ENCODE assay signal across 9 mouse cellular contexts in genomic region chr12:100957257-100957656, GRCm38 (mm10). TPM values are rescaled to one million over a fixed set of nuclear protein-coding genes. Genes with fewer than 3 reads are reported as not detected.
DNase-seq lines count a peak whose midpoint lies in the region; ATAC-seq and TF ChIP-seq lines count a peak whose summit lies in the region.
"Had no signal": no experiment of that assay in that cellular context is flagged by ENCODE, and none has a peak within 500 bp of the region (broad histone marks: within the 10 kb centered on the region; RNA-seq: fewer than 3 reads in every experiment).

No protein-coding gene starts in this region.

- H3K9me3 ChIP-seq in stomach, embryonic 15.5 days = no peaks in the 10 kb centered on the region
- no peaks in the 10 kb centered on the region for H3K9me3 ChIP-seq in stomach, postnatal 0 days (ENCODE audit: control insufficient read depth, low read length)
- no peaks in the 10 kb centered on the region for H3K9me3 ChIP-seq in hindbrain, embryonic 13.5 days
- H3K9me3 ChIP-seq in midbrain, embryonic 12.5 days = no peaks in the 10 kb centered on the region
- H3K9me3 ChIP-seq: heart, embryonic 15.5 days had no signal

- no peak overlapping the region for H3K4me2 ChIP-seq in stomach, embryonic 15.5 days
- no peak overlapping the region for H3K4me2 ChIP-seq in stomach, postnatal 0 days (replicated peaks; ENCODE audit: low read depth)
- H3K4me2 ChIP-seq in hindbrain, embryonic 13.5 days = no peak overlapping the region
- no peak overlapping the region for H3K4me2 ChIP-seq in midbrain, embryonic 12.5 days (replicated peaks)
- H3K4me2 ChIP-seq: heart, embryonic 15.5 days had no signal

- no peak for DNase-seq in stomach, postnatal 0 days (ENCODE audit: low spot score)
- DNase-seq in right cerebral cortex, postnatal 4 days = no peak
- DNase-seq in left cerebral cortex, adult 9 months (ENCODE audit: low spot score in 2 of 2) = no peak
- DNase-seq: retina, postnatal 1 day had no signal

- no peak for TF ChIP-seq CTCF in stomach, postnatal 0 days (IDR thresholded peaks at IDR 0.05; ENCODE audit: low read depth)

- no peak overlapping the region for H3K4me3 ChIP-seq in stomach, embryonic 15.5 days (replicated peaks)
- no peak overlapping the region for H3K4me3 ChIP-seq in stomach, postnatal 0 days (ENCODE audit: low read depth, low read length)
- H3K4me3 ChIP-seq in hindbrain, embryonic 13.5 days = no peak overlapping the region
- H3K4me3 ChIP-seq in midbrain, embryonic 12.5 days = no peak overlapping the region
- H3K4me3 ChIP-seq: heart, embryonic 15.5 days had no signal

- TF ChIP-seq EP300 in stomach, postnatal 0 days (optimal IDR thresholded peaks at IDR 0.05) = no peak

- peak overlapping the region; percentile 3; the same call in 1 of the 2 replicates for H3K27ac ChIP-seq in stomach, embryonic 15.5 days
- H3K27ac ChIP-seq in stomach, postnatal 0 days (replicated peaks) = no peak overlapping the region; the same call in 1 of the 2 replicates
- peak overlapping the region; percentile 77 for H3K27ac ChIP-seq in hindbrain, embryonic 13.5 days
- H3K27ac ChIP-seq in midbrain, embryonic 12.5 days (replicated peaks) = peak overlapping the region; percentile 55
- H3K27ac ChIP-seq: heart, embryonic 15.5 days had no signal

- H3K4me1 ChIP-seq in stomach, embryonic 15.5 days = peaks cover 25% of the 10 kb centered on the region
- peaks cover 7% of the 10 kb centered on the region for H3K4me1 ChIP-seq in stomach, postnatal 0 days (replicated peaks; ENCODE audit: control insufficient read depth, insufficient read depth)
- H3K4me1 ChIP-seq in hindbrain, embryonic 13.5 days (replicated peaks) = peaks cover 46% of the 10 kb centered on the region
- peaks cover 38% of the 10 kb centered on the region for H3K4me1 ChIP-seq in midbrain, embryonic 12.5 days

- H3K9ac ChIP-seq in stomach, embryonic 15.5 days = no peak overlapping the region
- no peak overlapping the region for H3K9ac ChIP-seq in stomach, postnatal 0 days (ENCODE audit: low read length)
- peak overlapping the region; percentile 46; the same call in 1 of the 2 replicates for H3K9ac ChIP-seq in hindbrain, embryonic 13.5 days
- peak overlapping the region; percentile 11; the same call in 1 of the 2 replicates for H3K9ac ChIP-seq in midbrain, embryonic 12.5 days (replicated peaks)
- H3K9ac ChIP-seq: heart, embryonic 15.5 days had no signal

- no peak for ATAC-seq in stomach, embryonic 15.5 days (ENCODE audit: insufficient read depth, low FRiP score, low read depth)
- no peak for ATAC-seq in stomach, postnatal 0 days (ENCODE audit: low FRiP score, low TSS enrichment)
- 0 out of 2 replicates have a peak, but pooled peaks have one; percentile 8 for ATAC-seq in hindbrain, embryonic 13.5 days (ENCODE audit: low FRiP score)
- ATAC-seq in midbrain, embryonic 12.5 days (ENCODE audit: low FRiP score, low read depth) = no peak
- ATAC-seq in erythroid progenitor cell, adult 5-6 weeks (replicated peaks; ENCODE audit: low FRiP score, poor library complexity, severe bottlenecking) = no peak

- H3K36me3 ChIP-seq in stomach, embryonic 15.5 days = no peaks in the 10 kb centered on the region
- H3K36me3 ChIP-seq in stomach, postnatal 0 days (ENCODE audit: control insufficient read depth, insufficient read depth, low read length) = no peaks in the 10 kb centered on the region
- H3K36me3 ChIP-seq in hindbrain, embryonic 13.5 days = no peaks in the 10 kb centered on the region
- peaks cover 21% of the 10 kb centered on the region; the same call in 1 of the 2 replicates for H3K36me3 ChIP-seq in midbrain, embryonic 12.5 days
- H3K36me3 ChIP-seq: heart, embryonic 15.5 days had no signal

- 60% methylated on average over 3 of the region's 3 CpGs for WGBS in stomach, embryonic 15.5 days
- 69% methylated on average over 3 of the region's 3 CpGs for WGBS in stomach, postnatal 0 days
- 24% methylated on average over 3 of the region's 3 CpGs for WGBS in hindbrain, embryonic 13.5 days
- 38% methylated on average over 3 of the region's 3 CpGs for WGBS in midbrain, embryonic 12.5 days

- no peaks in the 10 kb centered on the region for H3K27me3 ChIP-seq in stomach, embryonic 15.5 days (replicated peaks)
- no peaks in the 10 kb centered on the region for H3K27me3 ChIP-seq in stomach, postnatal 0 days (ENCODE audit: control insufficient read depth, insufficient read depth, low read length)
- peaks cover 34% of the 10 kb centered on the region for H3K27me3 ChIP-seq in hindbrain, embryonic 13.5 days
- peaks cover 51% of the 10 kb centered on the region for H3K27me3 ChIP-seq in midbrain, embryonic 12.5 days

RNA-seq across cellular contexts. Expression of gene Gpr68, which starts 49.3 kb away (rescaled TPM):
- 0.50 and 0.64 TPM in 2 replicates for polyA plus RNA-seq in stomach, embryonic 15.5 days (2015; fragmentation: Nextera tagmentation; extraction: Ambion mirVana)
- polyA plus RNA-seq in stomach, postnatal 0 days (2015; fragmentation: Nextera tagmentation; extraction: Ambion mirVana) = 0.44 and 0.48 TPM in 2 replicates
- polyA plus RNA-seq in hindbrain, embryonic 13.5 days (2015; fragmentation: Nextera tagmentation; extraction: Ambion mirVana) = 1.6 and 1.7 TPM in 2 replicates
- polyA plus RNA-seq in midbrain, embryonic 12.5 days (2016; fragmentation: Nextera tagmentation; extraction: Ambion mirVana) = 0.35 and 0.60 TPM in 2 replicates
- 0.42 and 1.4 TPM in 2 replicates for total RNA-seq in erythroid progenitor cell, adult 5-6 weeks (2015; ENCODE audit: low replicate concordance)
- total RNA-seq in erythroid progenitor cell, adult 5-6 weeks (2017; ENCODE audit: low replicate concordance) = 0.26 TPM in 1 of 2 replicates, not detected in the other

Comparison
In these comparisons a context has a peak if more than half of its experiments do, and no peak if none do; other contexts are left out.
1. H3K9ac ChIP-seq: peak in hindbrain, embryonic 13.5 days (single experiment) and midbrain, embryonic 12.5 days (single experiment); none in stomach, embryonic 15.5 days (single experiment) and stomach, postnatal 0 days (single experiment).